Mouse (Mus musculus) olfactory bulb, adult 2 months (tissue): ENCODE measurements at regions not wholly inside any gene's neighbourhood (a gene's known extent, or its start where the extent isn't known, plus 50 kb on each side); places are given as distances from the start of the nearest gene placed in this dataset.

Experiments
- CTCF ChIP-seq: fragments of 200-500 bp; IDR thresholded peaks from 2 replicates; pipeline ENCODE4 v1.5.1; 2012; ENCODE audit warnings: low read depth, mild to moderate bottlenecking, low read length, moderate library complexity; ENCODE audit not compliant: insufficient read depth
- POLR2A ChIP-seq: fragments of 200-500 bp; IDR thresholded peaks from 2 replicates; pipeline ENCODE4 v1.6.1; 2012; ENCODE audit warnings: mild to moderate bottlenecking, low read depth, low read length, moderate library complexity; ENCODE audit not compliant: insufficient read depth

DNA sequence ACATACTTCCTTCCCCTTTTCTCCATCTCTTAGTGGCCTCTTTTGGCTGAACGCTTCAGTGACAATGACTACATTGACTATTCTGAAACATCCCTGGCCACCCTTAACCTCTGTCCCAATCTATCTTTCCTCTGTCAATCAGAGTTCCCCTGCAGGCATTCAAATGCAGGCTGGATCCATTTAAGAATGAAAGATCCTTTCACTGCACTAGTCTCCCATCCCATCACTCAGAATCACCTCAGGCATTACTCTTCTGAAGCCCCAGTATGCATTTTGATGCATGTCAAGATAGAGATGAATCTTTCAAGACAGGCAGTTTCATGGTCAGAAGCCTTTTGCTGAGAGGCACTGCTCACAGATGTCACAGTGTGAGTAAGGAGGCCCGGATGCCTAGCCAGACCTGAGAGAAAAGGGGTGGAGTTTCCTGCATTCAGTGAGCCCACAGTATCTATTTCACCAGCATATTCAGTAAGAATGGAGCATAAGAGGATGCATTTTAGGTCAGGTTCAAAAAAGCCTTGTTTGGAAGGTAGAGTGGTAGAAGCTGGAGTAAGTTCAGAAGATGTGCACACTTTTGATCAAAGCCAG is 523.0 kb upstream of the Nrsn1 start:
- no peak for TF ChIP-seq CTCF
- no peak for TF ChIP-seq POLR2A
